Mouse (Mus musculus) spleen, adult 18-20 months (tissue): ENCODE data around the gene Cfap77.

Experiments used
- DNase-seq, 2 experiments: peaks; one replicate each; pipeline ENCODE4 v3.0.0; 2022; ENCODE audit warnings: mixed read lengths in 2 of 2

Gene Cfap77

GRCm38 (mm10) chr2:28994014-28994413, 60.9 kb downstream of the Cfap77 start:
- no peak for DNase-seq

GRCm38 (mm10) chr2:28988781-28989180, 66.1 kb downstream of the Cfap77 start:
- DNase-seq, result no peak

GRCm38 (mm10) chr2:28980080-28980910, 74.6 kb downstream of the Cfap77 start:
- no peak for DNase-seq

GRCm38 (mm10) chr2:28978461-28978860, 76.4 kb downstream of the Cfap77 start:
- no peak for DNase-seq

GRCm38 (mm10) chr2:28976635-28977034, 78.2 kb downstream of the Cfap77 start:
- DNase-seq, result peak; percentile 16 to 54

GRCm38 (mm10) chr2:28975604-28976003, 79.3 kb downstream of the Cfap77 start:
- DNase-seq, result no peak

- no peak for DNase-seq
Measured at GRCm38 (mm10) chr2:28974520-28974919, 80.3 kb downstream of the Cfap77 start.

- DNase-seq, result no peak
Measured at GRCm38 (mm10) chr2:28973832-28974450, 80.9 kb downstream of the Cfap77 start.

GRCm38 (mm10) chr2:28970424-28970823, 84.4 kb downstream of the Cfap77 start:
- no peak for DNase-seq

GRCm38 (mm10) chr2:28968278-28968677, 86.6 kb downstream of the Cfap77 start:
- DNase-seq, result no peak

- DNase-seq, result no peak
Measured at GRCm38 (mm10) chr2:28966151-28966795, 88.6 kb downstream of the Cfap77 start.

- no peak for DNase-seq
Measured at GRCm38 (mm10) chr2:28963565-28963964, 91.3 kb downstream of the Cfap77 start.

GRCm38 (mm10) chr2:28961636-28962035, 93.2 kb downstream of the Cfap77 start:
- DNase-seq, result no peak

- no peak for DNase-seq
Measured at GRCm38 (mm10) chr2:28961024-28961585, 93.8 kb downstream of the Cfap77 start.

GRCm38 (mm10) chr2:28956874-28957273, 98.0 kb downstream of the Cfap77 start:
- DNase-seq, result no peak

- no peak for DNase-seq
Measured at GRCm38 (mm10) chr2:28954595-28954994, 100.3 kb downstream of the Cfap77 start.

- DNase-seq, result no peak
Measured at GRCm38 (mm10) chr2:28952981-28953380, 101.9 kb downstream of the Cfap77 start.

GRCm38 (mm10) chr2:28946312-28946711, 108.6 kb downstream of the Cfap77 start:
- DNase-seq, result no peak

- DNase-seq, result no peak
Measured at GRCm38 (mm10) chr2:28945388-28945787, 109.5 kb downstream of the Cfap77 start.

- DNase-seq, result no peak
Measured at GRCm38 (mm10) chr2:28943666-28944516, 111.0 kb downstream of the Cfap77 start.

- no peak for DNase-seq
Measured at GRCm38 (mm10) chr2:28938997-28939396, 115.9 kb downstream of the Cfap77 start.

GRCm38 (mm10) chr2:28930571-28930970, 124.3 kb downstream of the Cfap77 start:
- DNase-seq, result no peak
